Mouse (Mus musculus) lung, postnatal 0 days (tissue): ENCODE measurements around the gene Golga7b. TPM values are rescaled to one million over a fixed set of nuclear protein-coding genes. Genes with fewer than 3 reads are reported as not detected.
A peak's percentile ranks its signal among the peaks of the same experiment; 100 is the strongest.

Experiments used
- ATAC-seq: fragments of 200-750 bp; cut with Nextera tagmentation; 2 replicates; pipeline ENCODE4 v1.8.0; 2017; ENCODE audit warnings: moderate library complexity
- DNase-seq: peaks from one replicate; pipeline ENCODE4 v3.0.0-alpha.2; 2016; ENCODE audit warnings: low spot score
- H3K27ac ChIP-seq: fragments of 300-500 bp; sonication (generic); 2 replicates; pipeline ENCODE4 v1.5.1; 2014; ENCODE audit warnings: antibody characterized with exemption, mild to moderate bottlenecking, low read length, mixed read lengths
- H3K27me3 ChIP-seq: fragments of 300-500 bp; sonication (generic); replicated peaks from 2 replicates; pipeline ENCODE4 v1.6.1; 2014; ENCODE audit warnings: low read length, mixed read lengths; ENCODE audit not compliant: insufficient read depth
- H3K36me3 ChIP-seq: fragments of 300-500 bp; sonication (generic); 2 replicates; pipeline ENCODE4 v1.6.1; 2014; ENCODE audit warnings: low read length, mixed read lengths; ENCODE audit not compliant: insufficient read depth
- H3K4me1 ChIP-seq: fragments of 300-500 bp; sonication (generic); 2 replicates; pipeline ENCODE4 v1.6.1; 2014; ENCODE audit warnings: antibody characterized with exemption, low read depth, low read length, mixed read lengths; ENCODE audit not compliant: insufficient read depth
- H3K4me2 ChIP-seq: fragments of 300-500 bp; sonication (generic); replicated peaks from 2 replicates; pipeline ENCODE4 v1.6.1; 2014; ENCODE audit warnings: low read depth, mild to moderate bottlenecking, low read length, moderate library complexity, mixed read lengths
- H3K4me3 ChIP-seq: fragments of 300-500 bp; sonication (generic); 2 replicates; pipeline ENCODE4 v1.5.1; 2014; ENCODE audit warnings: low read depth, low read length
- H3K9ac ChIP-seq: fragments of 300-500 bp; sonication (generic); replicated peaks from 2 replicates; pipeline ENCODE4 v1.6.1; 2014; ENCODE audit warnings: low read depth, mild to moderate bottlenecking
- H3K9me3 ChIP-seq: fragments of 300-500 bp; sonication (generic); 2 replicates; pipeline ENCODE4 v1.6.1; 2016; ENCODE audit warnings: low read length, mixed read lengths
- CTCF ChIP-seq: IDR thresholded peaks from 2 replicates; pipeline ENCODE4 v1.5.1; 2016; ENCODE audit warnings: antibody characterized with exemption, mild to moderate bottlenecking
- EP300 ChIP-seq: IDR thresholded peaks from 2 replicates; pipeline ENCODE4 v1.6.1; 2016; ENCODE audit warnings: antibody characterized with exemption, mild to moderate bottlenecking, control low read depth
- WGBS: fragments of 180-500 bp; shearing (Covaris S2); extraction: QIAGEN DNeasy Blood & Tissue Kit; methylation state at CpG from one replicate; pipeline ENCODE4 v1.1.7; 2014; 5-methylcytosine and 5-hydroxymethylcytosine counted together
- polyA plus RNA-seq: library from polyadenylated mRNA; unstranded; fragments of >200 nt; fragmentation: Nextera tagmentation; extraction: Ambion mirVana; gene quantifications from 2 replicates; pipeline ENCODE4 v1.2.1, GENCODE M21; 2015

The Golga7b gene
- polyA plus RNA-seq, 1 experiment from 2014 or later: not detected

DNA sequence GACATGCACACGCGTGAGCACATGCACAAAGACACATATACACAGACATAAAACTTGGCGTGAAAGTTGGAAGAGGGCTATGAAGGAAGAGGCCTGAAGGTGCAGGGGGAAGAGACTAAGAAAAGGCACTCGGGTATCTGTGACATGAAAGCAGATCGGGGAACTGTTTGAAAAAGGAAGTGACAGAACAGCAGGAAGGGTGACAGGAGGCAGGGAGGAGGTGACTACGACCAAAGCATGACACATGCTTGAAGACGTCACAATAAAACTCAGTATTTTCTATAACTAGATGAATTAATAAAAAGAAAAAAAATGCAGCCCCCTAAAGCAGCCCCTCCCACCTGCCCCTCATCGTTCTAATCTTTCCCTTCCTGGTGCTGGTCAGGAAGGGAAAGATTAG lies 58.4 kb downstream of the Golga7b start:
- DNase-seq (no peak), ATAC-seq (no peak)
- TF ChIP-seq EP300: no peak
- TF ChIP-seq CTCF: no peak
- H3K9ac ChIP-seq: no peak overlapping the region
- H3K4me2 ChIP-seq: no peak overlapping the region
- no peaks in the 10 kb centered on the region for H3K27me3 ChIP-seq
- H3K9me3 ChIP-seq: no peaks in the 10 kb centered on the region
- WGBS: 46% methylated on average over 8 of the region's 8 CpGs
- no peak overlapping the region for H3K4me3 ChIP-seq
- no peaks in the 10 kb centered on the region for H3K36me3 ChIP-seq
- no peak overlapping the region for H3K27ac ChIP-seq
- H3K4me1 ChIP-seq: no peaks in the 10 kb centered on the region

DNA sequence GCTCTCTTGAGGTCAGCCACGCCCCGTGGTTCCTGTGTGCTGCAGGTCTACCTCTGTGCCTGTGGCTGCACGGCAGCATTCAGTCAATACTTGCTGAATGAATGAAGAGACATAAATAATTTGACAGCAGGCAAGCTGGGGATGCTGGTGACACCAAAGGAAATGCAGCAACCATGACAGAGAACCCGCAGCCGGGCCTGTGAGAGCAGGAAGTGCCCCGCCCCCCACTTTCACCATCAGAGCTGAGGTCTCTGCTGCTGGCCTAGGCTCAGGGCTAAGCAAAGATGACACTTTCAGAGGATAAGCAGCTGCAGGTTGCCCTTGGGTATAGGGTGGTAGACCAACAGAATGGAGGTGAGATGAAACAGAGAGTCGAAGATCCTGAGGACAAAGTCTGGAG lies 58.8 kb downstream of the Golga7b start:
- H3K27ac ChIP-seq: no peak overlapping the region
- TF ChIP-seq CTCF: no peak
- TF ChIP-seq EP300: no peak
- H3K9me3 ChIP-seq: no peaks in the 10 kb centered on the region
- no peak overlapping the region for H3K4me2 ChIP-seq
- ATAC-seq (no peak), DNase-seq (no peak)
- H3K36me3 ChIP-seq: no peaks in the 10 kb centered on the region
- no peaks in the 10 kb centered on the region for H3K27me3 ChIP-seq
- H3K4me3 ChIP-seq: no peak overlapping the region
- no peaks in the 10 kb centered on the region for H3K4me1 ChIP-seq
- H3K9ac ChIP-seq: no peak overlapping the region
- WGBS: 33% methylated on average over 7 of the region's 7 CpGs

- Histone ChIP-seq H3K27me3 (no peaks in the 10 kb centered on the region), H3K36me3 (no peaks in the 10 kb centered on the region), H3K4me3 (no peak overlapping the region), H3K4me2 (no peak overlapping the region), H3K9me3 (no peaks in the 10 kb centered on the region), H3K4me1 (no peaks in the 10 kb centered on the region), H3K27ac (no peak overlapping the region), H3K9ac (no peak overlapping the region)
- ATAC-seq (peak; percentile 23), DNase-seq (peak; percentile 12)
- TF ChIP-seq EP300 (no peak), CTCF (no peak)
- 5% methylated on average over 8 of the region's 8 CpGs for WGBS
Measured at GRCm38 (mm10) chr19:42307019-42307418, 59.6 kb downstream of the Golga7b start.

DNA sequence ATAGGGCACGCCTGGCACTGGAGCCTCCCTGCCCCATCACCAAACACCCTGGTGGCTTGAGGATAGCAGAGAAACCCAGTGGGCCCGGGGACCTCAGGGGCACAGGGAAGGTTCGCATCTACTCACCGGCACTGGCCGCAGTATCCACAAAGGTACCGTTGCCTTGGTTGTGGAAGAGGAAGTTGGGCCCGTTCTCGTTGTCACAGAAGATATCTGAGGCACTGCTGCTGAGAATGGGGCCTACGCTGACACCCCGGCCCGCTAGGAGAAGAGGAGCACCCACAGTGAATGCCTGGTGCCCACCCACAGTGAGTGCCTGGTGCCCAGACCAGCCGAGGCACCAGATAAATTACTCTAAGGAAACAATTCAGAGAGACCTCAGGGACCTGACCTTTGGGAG lies 61.6 kb downstream of the Golga7b start:
- Histone ChIP-seq H3K4me2 (no peak overlapping the region), H3K27ac (no peak overlapping the region), H3K9me3 (no peaks in the 10 kb centered on the region), H3K36me3 (no peaks in the 10 kb centered on the region), H3K4me3 (no peak overlapping the region), H3K27me3 (no peaks in the 10 kb centered on the region), H3K9ac (no peak overlapping the region), H3K4me1 (no peaks in the 10 kb centered on the region)
- no peak for ATAC-seq
- no peak for DNase-seq
- no peak for TF ChIP-seq CTCF
- no peak for TF ChIP-seq EP300
- 75% methylated on average over 12 of the region's 12 CpGs for WGBS

GRCm38 (mm10) chr19:42311332-42311731 lies 64.0 kb downstream of the Golga7b start:
- TF ChIP-seq EP300 (no peak), CTCF (no peak)
- no peaks in the 10 kb centered on the region for H3K9me3 ChIP-seq
- 18% methylated on average over 2 of the region's 2 CpGs for WGBS
- no peak for DNase-seq
- H3K27me3 ChIP-seq: no peaks in the 10 kb centered on the region
- no peak overlapping the region for H3K9ac ChIP-seq
- ATAC-seq: no peak
- H3K4me1 ChIP-seq: no peaks in the 10 kb centered on the region
- H3K27ac ChIP-seq: no peak overlapping the region
- H3K36me3 ChIP-seq: no peaks in the 10 kb centered on the region
- no peak overlapping the region for H3K4me2 ChIP-seq
- H3K4me3 ChIP-seq: no peak overlapping the region

DNA sequence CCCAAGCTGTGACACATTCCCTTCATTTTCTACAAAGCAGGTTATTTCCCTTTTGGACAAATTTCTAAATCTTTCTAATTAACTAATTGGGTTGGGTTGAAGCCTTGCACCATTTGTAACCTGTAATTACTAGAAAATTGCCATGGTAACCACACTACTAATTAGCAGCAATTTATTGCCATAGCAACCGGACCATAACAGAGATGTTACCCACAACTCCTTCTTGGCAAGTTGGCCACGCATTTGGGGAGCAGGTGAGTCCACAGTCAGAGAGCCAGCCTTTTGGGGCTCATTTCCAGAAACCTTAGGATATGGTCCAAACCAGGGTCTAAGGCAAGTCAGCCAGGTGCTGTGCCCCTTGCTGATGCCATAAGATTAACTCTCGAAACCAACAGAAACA lies 64.8 kb downstream of the Golga7b start:
- Histone ChIP-seq H3K36me3 (no peaks in the 10 kb centered on the region), H3K27me3 (no peaks in the 10 kb centered on the region), H3K4me2 (no peak overlapping the region), H3K4me3 (no peak overlapping the region), H3K27ac (no peak overlapping the region), H3K4me1 (no peaks in the 10 kb centered on the region), H3K9ac (no peak overlapping the region), H3K9me3 (no peaks in the 10 kb centered on the region)
- no peak for ATAC-seq
- no peak for TF ChIP-seq CTCF
- TF ChIP-seq EP300: no peak
- no peak for DNase-seq
- 74% methylated on average over 3 of the region's 3 CpGs for WGBS

- Histone ChIP-seq H3K4me3 (no peak overlapping the region), H3K9ac (no peak overlapping the region), H3K27me3 (no peaks in the 10 kb centered on the region), H3K4me2 (no peak overlapping the region), H3K9me3 (no peaks in the 10 kb centered on the region), H3K27ac (no peak overlapping the region), H3K4me1 (no peaks in the 10 kb centered on the region), H3K36me3 (no peaks in the 10 kb centered on the region)
- DNase-seq (no peak), ATAC-seq (no peak)
- 75% methylated on average over 6 of the region's 6 CpGs for WGBS
- no peak for TF ChIP-seq CTCF
- no peak for TF ChIP-seq EP300
Measured at GRCm38 (mm10) chr19:42315070-42315679, 67.8 kb downstream of the Golga7b start.
